Mouse (Mus musculus) left cerebral cortex, postnatal 36 days (tissue): ENCODE data around the gene Arhgef10l. TPM values are rescaled to one million over a fixed set of nuclear protein-coding genes. Genes with fewer than 3 reads are reported as not detected.

ENCODE experiments used
- DNase-seq, 2 experiments: peaks; one replicate each; pipeline ENCODE4 v3.0.0; 2021 to 2022; ENCODE audit warnings: low spot score in 2 of 2, mixed read lengths in 1 of 2
- intact Hi-C: fragments of 180-260 bp; cut with DNase I; formaldehyde crosslinking; loops from one replicate; pipeline ENCODE4 v1.15.1; 2025
- total RNA-seq, 2 experiments: library from RNA; stranded (reverse); gene quantifications; 2 replicates each; pipeline ENCODE4 v1.2.3; 2021

Gene Arhgef10l
- total RNA-seq, 2 experiments from 2014 or later, result 61.0 to 63.4 TPM

GRCm38 (mm10) chr4:140695675-140696585 lies 30.1 kb upstream of the Arhgef10l start:
- intact Hi-C loops, result no loop called here

GRCm38 (mm10) chr4:140695146-140695545 lies 29.3 kb upstream of the Arhgef10l start:
- intact Hi-C loops, result no loop called here
- no peak for DNase-seq

More at GRCm38 (mm10) chr4:140695675-140696585, 30.1 kb upstream of the Arhgef10l start:
- no peak for DNase-seq

GRCm38 (mm10) chr4:140694551-140695060 lies 28.8 kb upstream of the Arhgef10l start:
- DNase-seq, result no peak
- intact Hi-C loops, result no loop called here

GRCm38 (mm10) chr4:140693513-140693912 lies 27.7 kb upstream of the Arhgef10l start:
- intact Hi-C loops, result no loop called here
- no peak for DNase-seq

GRCm38 (mm10) chr4:140691481-140691880 lies 25.7 kb upstream of the Arhgef10l start:
- intact Hi-C loops, result no loop called here
- DNase-seq, result no peak

- no peak for DNase-seq
- intact Hi-C loops, result no loop called here
Observed at GRCm38 (mm10) chr4:140689873-140690655, 24.3 kb upstream of the Arhgef10l start.

GRCm38 (mm10) chr4:140688826-140689425 lies 23.1 kb upstream of the Arhgef10l start:
- DNase-seq, result no peak
- intact Hi-C loops, result no loop called here

GRCm38 (mm10) chr4:140688044-140688825 lies 22.4 kb upstream of the Arhgef10l start:
- intact Hi-C loops, result no loop called here
- no peak for DNase-seq

GRCm38 (mm10) chr4:140684881-140685303 lies 19.1 kb upstream of the Arhgef10l start:
- intact Hi-C loops, result loop anchor here (5.0 kb wide), 1 partner anchor 217 kb away; no protein-coding TSS in a partner anchor
- DNase-seq, result no peak

- intact Hi-C loops, result loop anchor here (5.0 kb wide), 1 partner anchor 218 kb away; no protein-coding TSS in a partner anchor
- DNase-seq, result no peak
Observed at GRCm38 (mm10) chr4:140684141-140684871, 18.5 kb upstream of the Arhgef10l start.

GRCm38 (mm10) chr4:140683608-140684007 lies 17.8 kb upstream of the Arhgef10l start:
- no peak for DNase-seq
- intact Hi-C loops, result loop anchor here (5.0 kb wide), 1 partner anchor 219 kb away; no protein-coding TSS in a partner anchor

- DNase-seq, result no peak
- intact Hi-C loops, result loop anchor here (1.0 to 5.0 kb wide), 2 partner anchors 33 to 221 kb away; no protein-coding TSS in a partner anchor
Observed at GRCm38 (mm10) chr4:140680731-140681397, 15.1 kb upstream of the Arhgef10l start.

- intact Hi-C loops, result loop anchor here (1.0 to 5.0 kb wide), 4 partner anchors 34 to 803 kb away; no protein-coding TSS in a partner anchor
- DNase-seq, result peak; percentile 70 to 82
Observed at GRCm38 (mm10) chr4:140679723-140680380, 14.0 kb upstream of the Arhgef10l start.

- intact Hi-C loops, result loop anchor here (2.0 to 5.0 kb wide), 2 partner anchors 124 to 802 kb away; no protein-coding TSS in a partner anchor
- DNase-seq, result peak in 1 of 2 experiments; percentile 33
Observed at GRCm38 (mm10) chr4:140679038-140679437, 13.2 kb upstream of the Arhgef10l start.

GRCm38 (mm10) chr4:140674345-140674926 lies 8.6 kb upstream of the Arhgef10l start:
- intact Hi-C loops, result loop anchor here (1.0 kb wide), 1 partner anchor 82 kb away; no protein-coding TSS in a partner anchor
- peak; percentile 54 to 67 for DNase-seq

- intact Hi-C loops, result loop anchor here (1.0 kb wide), 1 partner anchor 81 kb away; no protein-coding TSS in a partner anchor
- DNase-seq, result no peak
Observed at GRCm38 (mm10) chr4:140673527-140674264, 7.9 kb upstream of the Arhgef10l start.
